Mouse (Mus musculus) urinary bladder, adult 18-20 months (tissue): ENCODE data around the gene Epha3.

Experiments
- DNase-seq, 2 experiments: peaks; one replicate each; pipeline ENCODE4 v3.0.0; 2022; ENCODE audit warnings: low spot score in 2 of 2, mixed read lengths in 2 of 2

The Epha3 gene

GRCm38 (mm10) chr16:63500975-63501393 lies 363.0 kb downstream of the Epha3 start:
- no peak for DNase-seq
